Mouse (Mus musculus) left cerebral cortex, adult 2 months (tissue): Measurements from ENCODE around the gene Lgals4. TPM values are rescaled to one million over a fixed set of nuclear protein-coding genes. Genes with fewer than 3 reads are reported as not detected.
"Not testable (repeated sequence)": the region's sequence is repeated elsewhere in the genome, so short reads cannot be mapped to it uniquely, and the experiment has no call there.

Source experiments
- DNase-seq, 2 experiments: peaks; one replicate each; pipeline ENCODE4 v3.0.0; 2021 to 2022; ENCODE audit warnings: low spot score in 2 of 2, mixed read lengths in 1 of 2; ENCODE audit errors: extremely low spot score in 1 of 2
- H3K27ac ChIP-seq: fragments of 200-600 bp; 2 replicates; pipeline ENCODE4 v1.8.1; 2022
- H3K4me3 ChIP-seq: fragments of 200-600 bp; 2 replicates; pipeline ENCODE4 v1.8.1; 2022
- CTCF ChIP-seq: fragments of 200-600 bp; IDR thresholded peaks from 2 replicates; pipeline ENCODE4 v1.8.1; 2022; ENCODE audit warnings: antibody characterized with exemption, mild to moderate bottlenecking, moderate library complexity
- intact Hi-C: fragments of 180-260 bp; cut with DNase I; formaldehyde crosslinking; loops from one replicate; pipeline ENCODE4 v1.15.1; 2025
- total RNA-seq, 2 experiments: library from RNA; stranded (reverse); gene quantifications; 2 replicates each; pipeline ENCODE4 v1.2.3; 2021

Gene Lgals4
- total RNA-seq, 2 experiments from 2014 or later, result 2.6 to 2.9 TPM

DNA sequence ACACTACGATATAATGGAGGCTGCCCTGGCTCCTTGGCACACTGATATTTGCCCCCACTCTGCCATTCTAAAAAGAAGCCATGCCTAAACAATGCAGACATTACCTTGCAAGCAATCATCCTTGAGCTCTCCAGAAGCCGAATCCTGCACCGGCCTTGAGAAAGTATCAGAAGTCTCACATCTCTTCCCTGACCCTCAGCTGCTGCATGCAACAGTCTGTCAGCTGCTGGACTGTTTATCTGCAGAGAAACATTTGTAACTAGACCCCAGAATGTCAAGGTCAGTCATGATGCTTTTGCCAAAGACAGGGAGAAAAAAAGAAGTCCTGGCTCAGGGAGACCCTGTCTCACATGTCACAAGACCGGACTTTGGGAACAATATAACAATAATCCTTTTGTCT is 42.4 kb downstream of the Lgals4 start:
- intact Hi-C loops, result no loop called here
- no peak overlapping the region for H3K4me3 ChIP-seq
- H3K27ac ChIP-seq, result no peak overlapping the region
- no peak for DNase-seq
- TF ChIP-seq CTCF, result no peak

GRCm38 (mm10) chr7:28877155-28877554 is 43.5 kb downstream of the Lgals4 start:
- H3K27ac ChIP-seq, result no peak overlapping the region
- no peak for DNase-seq
- no peak for TF ChIP-seq CTCF
- no peak overlapping the region for H3K4me3 ChIP-seq
- intact Hi-C loops, result no loop called here

DNA sequence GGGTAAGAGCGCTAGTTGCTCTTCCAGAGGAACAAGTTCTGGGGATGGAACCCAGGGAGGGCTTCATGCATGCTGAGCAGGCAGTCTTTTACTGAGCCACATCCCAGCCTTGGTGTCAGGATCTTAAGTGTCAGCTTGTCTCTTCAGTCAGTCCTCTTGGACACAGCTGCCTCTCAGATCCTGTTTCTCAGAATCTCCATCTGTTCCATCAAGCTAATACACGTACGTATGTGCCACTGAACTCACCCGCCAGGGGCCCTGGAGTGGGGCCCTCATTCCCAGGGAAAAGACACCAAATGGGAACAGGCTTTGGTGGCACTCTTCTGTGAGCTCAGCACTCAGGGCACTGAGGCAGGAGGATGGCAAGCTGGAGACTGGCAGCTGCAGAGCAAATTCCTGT is 44.2 kb downstream of the Lgals4 start:
- intact Hi-C loops, result no loop called here
- no peak for DNase-seq
- H3K4me3 ChIP-seq, result no peak overlapping the region
- no peak for TF ChIP-seq CTCF
- no peak overlapping the region for H3K27ac ChIP-seq

GRCm38 (mm10) chr7:28879606-28880005 is 46.0 kb downstream of the Lgals4 start:
- no peak overlapping the region for H3K4me3 ChIP-seq
- no peak for DNase-seq
- H3K27ac ChIP-seq, result no peak overlapping the region
- no peak for TF ChIP-seq CTCF
- intact Hi-C loops, result no loop called here

DNA sequence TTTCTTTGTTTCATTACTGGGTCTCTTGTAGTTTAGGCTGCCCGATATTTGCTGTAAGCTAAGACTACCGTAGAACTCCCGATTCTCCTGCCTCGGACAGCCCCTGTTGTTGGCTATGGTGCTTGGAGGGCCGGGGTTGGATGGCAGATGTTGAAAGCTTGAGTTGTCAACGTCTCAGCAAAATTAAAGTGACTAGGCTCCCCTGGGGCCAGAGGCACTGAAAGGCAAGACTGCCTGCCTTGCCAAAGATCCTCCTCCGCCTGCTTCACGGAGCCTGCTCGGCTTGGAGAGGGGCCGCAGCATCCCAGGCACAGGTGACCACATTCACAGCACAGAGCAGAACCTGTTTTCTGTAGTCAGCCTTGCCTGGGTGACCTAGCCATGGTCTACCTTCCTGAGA is 46.9 kb downstream of the Lgals4 start:
- no peak for DNase-seq

DNA sequence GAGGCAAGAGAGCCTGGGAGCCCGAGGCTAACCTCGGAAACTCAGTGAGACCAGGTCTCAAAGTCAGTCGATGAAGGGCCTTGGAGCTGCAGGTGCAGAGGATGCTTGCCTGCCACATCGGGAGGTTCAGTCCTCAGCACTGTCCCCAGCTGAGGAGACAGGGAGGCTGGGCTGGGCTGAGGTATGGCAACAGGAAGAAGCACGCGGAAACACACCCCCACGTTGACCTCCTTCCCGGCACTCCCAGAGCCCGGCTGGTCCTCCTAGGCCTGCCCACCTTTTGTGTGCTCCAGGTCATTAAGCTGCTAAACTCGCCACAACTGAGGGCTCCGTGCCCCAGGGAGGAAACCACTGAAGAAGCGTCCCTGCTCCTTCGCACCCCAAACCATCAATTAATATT is 47.5 kb downstream of the Lgals4 start, which contains the start of gene Capn12:
TSS of gene Capn12 (plus strand) at position 224 of the 400 bp plus-strand sequence.
- TF ChIP-seq CTCF, result no peak
- H3K4me3 ChIP-seq, result no peak within 1 kb of the TSS
- H3K27ac ChIP-seq, result no peak within 1 kb of the TSS
- no peak for DNase-seq
- intact Hi-C loops, result no loop called here

More for the DNA sequence above, 46.9 kb downstream of the Lgals4 start:
- intact Hi-C loops, result no loop called here
- H3K27ac ChIP-seq, result no peak overlapping the region
- no peak overlapping the region for H3K4me3 ChIP-seq
- TF ChIP-seq CTCF, result no peak

DNA sequence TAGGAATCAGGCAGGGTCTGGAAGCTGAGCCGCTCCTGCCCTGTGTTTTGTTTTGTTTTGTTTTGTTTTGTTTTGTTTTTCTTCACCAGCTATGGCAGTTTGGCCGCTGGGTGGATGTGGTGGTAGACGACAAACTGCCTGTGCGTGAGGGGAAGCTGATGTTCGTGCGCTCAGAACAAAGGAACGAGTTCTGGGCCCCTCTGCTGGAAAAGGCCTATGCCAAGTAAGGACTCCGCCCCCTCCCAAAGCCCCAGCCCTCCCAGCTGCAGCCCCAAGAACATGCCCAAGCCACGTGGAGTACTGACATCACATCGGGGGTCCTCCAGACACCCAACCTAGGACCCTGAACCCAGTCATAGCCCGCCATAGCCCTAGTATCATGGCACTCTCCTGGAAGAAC is 49.4 kb downstream of the Lgals4 start:
- Histone ChIP-seq H3K4me3 (no peak overlapping the region), H3K27ac (no peak overlapping the region)
- no peak for DNase-seq
- intact Hi-C loops, result no loop called here
- TF ChIP-seq CTCF, result no peak

DNA sequence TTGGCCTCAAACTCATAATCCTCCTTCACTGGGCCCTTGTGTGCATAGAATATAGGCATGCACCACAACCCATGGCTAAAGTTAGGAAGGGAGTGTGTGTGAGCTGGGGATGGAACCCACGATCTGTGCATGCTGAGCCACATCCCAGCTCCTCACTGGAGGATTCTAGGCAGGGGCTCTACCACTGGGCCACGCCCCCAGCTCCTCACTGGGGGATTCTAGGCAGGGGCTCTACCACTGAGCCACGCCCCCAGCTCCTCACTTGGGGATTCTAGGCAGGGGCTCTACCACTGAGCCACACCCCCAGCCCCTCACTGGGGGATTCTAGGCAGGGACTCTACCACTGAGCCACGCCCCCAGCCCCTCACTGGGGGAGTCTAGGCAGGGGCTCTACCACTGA is 50.0 kb downstream of the Lgals4 start:
- H3K27ac ChIP-seq, intact Hi-C loops, H3K4me3 ChIP-seq, DNase-seq: not testable (repeated sequence)

DNA sequence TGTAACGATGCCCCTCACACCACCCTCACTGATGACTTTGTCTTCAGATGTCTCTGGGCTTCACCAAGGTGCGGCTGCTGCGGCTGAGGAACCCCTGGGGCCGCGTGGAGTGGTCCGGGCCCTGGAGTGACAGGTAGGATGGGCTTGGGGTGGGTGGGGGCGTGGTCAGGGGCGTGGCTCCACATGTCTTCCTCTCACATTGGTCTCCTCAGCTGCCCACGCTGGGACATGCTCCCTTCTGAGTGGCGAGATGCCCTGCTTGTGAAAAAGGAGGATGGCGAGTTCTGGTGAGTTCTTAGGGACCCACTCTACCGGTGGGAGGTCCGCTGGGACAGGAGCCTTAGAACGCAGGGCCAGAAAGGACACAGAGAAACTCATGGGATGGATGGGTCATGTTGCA is 52.8 kb downstream of the Lgals4 start:
- intact Hi-C loops, result no loop called here
- no peak overlapping the region for H3K27ac ChIP-seq
- no peak for TF ChIP-seq CTCF
- no peak for DNase-seq
- no peak overlapping the region for H3K4me3 ChIP-seq

DNA sequence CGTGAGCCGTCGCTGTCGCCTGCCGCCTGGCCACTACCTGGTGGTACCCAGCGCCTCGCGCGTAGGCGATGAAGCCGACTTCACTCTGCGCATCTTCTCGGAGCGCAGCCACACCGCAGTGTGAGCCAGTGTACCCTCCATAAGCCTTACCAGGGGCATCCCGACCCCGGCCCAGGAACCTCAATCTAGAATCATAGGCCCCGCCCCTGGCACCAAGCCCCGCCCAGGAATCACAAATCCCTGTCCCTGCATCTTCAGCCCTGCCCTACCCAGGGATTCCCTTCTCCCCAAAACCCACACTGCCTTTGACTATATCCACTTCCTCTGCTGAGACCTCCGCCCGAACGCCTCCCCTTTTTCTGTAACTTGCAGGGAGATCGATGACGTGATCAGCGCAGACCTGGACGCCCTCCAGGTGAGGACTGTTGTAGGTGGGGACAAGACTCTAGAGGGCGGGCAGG is 55.1 kb downstream of the Lgals4 start:
- peak overlapping the region; percentile 7; the same call in 1 of the 2 replicates for H3K27ac ChIP-seq
- TF ChIP-seq CTCF, result no peak
- no peak for DNase-seq
- peak overlapping the region; percentile 24 for H3K4me3 ChIP-seq
- intact Hi-C loops, result no loop called here

Other genes starting within 250 kb of the Lgals4 start
- 10 to 100 TPM; 74.9 to 78.9 TPM for gene Samd4b, start 235.7 kb upstream of the Lgals4 start, total RNA-seq
- 1 to 10 TPM; 8.2 to 9.8 TPM for gene Pak4, start 235.7 kb upstream of the Lgals4 start, total RNA-seq
- 1 to 10 TPM; 1.4 to 2.5 TPM for gene Acp7, start 202.5 kb upstream of the Lgals4 start, total RNA-seq
- 10 to 100 TPM; 24.6 to 26.2 TPM for gene Fbxo27, start 141.0 kb upstream of the Lgals4 start, total RNA-seq
- 1 to 10 TPM; 1.9 to 2.2 TPM for gene Fbxo17, start 117.0 kb upstream of the Lgals4 start, total RNA-seq
- gene Mrps12, start 92.0 kb upstream of the Lgals4 start, total RNA-seq, result 10 to 100 TPM; 58.3 to 69.0 TPM
- 10 to 100 TPM; 13.0 to 13.9 TPM for gene Sars2, start 91.9 kb upstream of the Lgals4 start, total RNA-seq
- gene Ccer2, start 77.7 kb upstream of the Lgals4 start, total RNA-seq, result 1 to 10 TPM; 1.0 to 1.9 TPM
- 100 to 1,000 TPM; 119 to 122 TPM for gene Sirt2, start 67.1 kb upstream of the Lgals4 start, total RNA-seq
- gene Nfkbib, start 66.3 kb upstream of the Lgals4 start, total RNA-seq, result 10 to 100 TPM; 34.8 to 36.8 TPM
- gene Rinl, start 44.9 kb upstream of the Lgals4 start, total RNA-seq, result 1 to 10 TPM; 2.7 to 3.1 TPM
- gene Hnrnpl, start 25.3 kb upstream of the Lgals4 start, total RNA-seq, result 100 to 1,000 TPM; 434 to 438 TPM
- gene Ech1, start 8.6 kb upstream of the Lgals4 start, total RNA-seq, result 10 to 100 TPM; 46.3 to 49.8 TPM
- gene Lgals7, start 30.0 kb downstream of the Lgals4 start, total RNA-seq, result under 1 TPM in 1 of 2 experiments, not detected in 1; 0.49 TPM
- gene Capn12, start 47.6 kb downstream of the Lgals4 start, total RNA-seq, result 1 to 10 TPM; 1.5 to 2.0 TPM
- 100 to 1,000 TPM; 196 to 199 TPM for gene Actn4, start 128.5 kb downstream of the Lgals4 start, total RNA-seq
- gene Eif3k, start 148.0 kb downstream of the Lgals4 start, total RNA-seq, result 100 to 1,000 TPM; 179 to 192 TPM
- 1 to 10 TPM; 1.8 to 2.3 TPM for gene Map4k1, start 148.2 kb downstream of the Lgals4 start, total RNA-seq